Mouse (Mus musculus) thymus, adult 18-20 months (tissue): Measurements from ENCODE around the gene Frrs1.

Experiments
- DNase-seq, 2 experiments: peaks; one replicate each; pipeline ENCODE4 v3.0.0; 2022; ENCODE audit warnings: mixed read lengths in 2 of 2

The Frrs1 gene

DNA sequence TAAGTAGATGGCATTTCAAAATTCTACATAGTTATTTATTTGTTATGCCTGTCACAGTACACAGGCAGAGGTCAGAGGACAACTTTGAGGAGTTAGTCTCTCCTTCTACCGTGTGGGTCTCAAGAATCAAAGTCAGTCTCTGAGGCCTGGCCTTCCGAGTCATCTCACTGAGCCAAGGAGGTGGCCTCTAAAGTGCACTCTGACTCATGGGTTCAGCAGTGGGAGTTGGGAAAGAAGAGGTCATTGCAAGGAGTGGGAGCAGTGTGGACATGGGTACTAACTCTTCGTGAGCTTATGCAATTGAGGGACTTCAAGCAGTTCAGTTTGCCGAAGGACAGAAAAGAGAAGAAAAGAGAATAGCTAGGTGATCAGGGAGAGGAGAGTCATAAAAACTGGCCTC lies 10.3 kb upstream of the Frrs1 start:
- no peak for DNase-seq

DNA sequence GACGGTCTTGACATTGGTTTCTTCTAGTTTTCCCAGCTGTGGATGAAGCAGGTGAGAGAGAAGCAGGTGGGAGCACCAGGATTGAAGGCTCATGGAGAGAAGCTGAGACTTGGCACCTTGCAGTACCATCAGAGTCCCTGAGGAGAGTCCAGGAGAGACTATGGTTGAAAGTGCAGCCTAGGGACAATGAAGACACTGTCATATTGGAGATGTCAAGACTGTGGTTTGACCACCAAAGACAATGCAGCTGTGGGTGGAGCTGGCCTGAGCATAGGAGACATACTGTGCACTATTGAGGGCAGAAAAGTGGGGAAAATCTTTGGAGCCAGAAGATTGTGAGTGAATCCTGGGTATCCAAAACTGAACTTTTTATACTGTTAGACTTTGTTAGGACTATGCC lies 8.9 kb upstream of the Frrs1 start:
- no peak for DNase-seq

DNA sequence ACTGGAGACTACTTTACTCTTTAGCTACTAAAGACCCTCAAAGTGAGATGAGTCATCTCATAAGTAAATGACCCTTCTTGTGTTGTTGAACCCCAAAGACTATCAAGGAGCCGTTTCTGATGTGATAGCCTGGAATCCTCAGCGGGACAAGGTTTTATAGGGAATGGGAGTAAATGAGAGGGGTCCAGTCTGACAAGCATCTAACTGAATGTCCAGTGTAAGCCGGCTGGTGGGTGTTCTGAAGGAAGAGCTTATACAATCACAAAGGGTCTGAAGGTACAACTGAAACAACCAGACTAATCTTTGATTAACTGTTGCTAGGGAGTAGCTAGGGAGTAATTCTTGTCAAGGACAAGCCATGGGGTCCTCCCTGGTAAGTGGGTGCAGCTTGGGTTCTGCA lies 6.8 kb upstream of the Frrs1 start:
- no peak for DNase-seq

DNA sequence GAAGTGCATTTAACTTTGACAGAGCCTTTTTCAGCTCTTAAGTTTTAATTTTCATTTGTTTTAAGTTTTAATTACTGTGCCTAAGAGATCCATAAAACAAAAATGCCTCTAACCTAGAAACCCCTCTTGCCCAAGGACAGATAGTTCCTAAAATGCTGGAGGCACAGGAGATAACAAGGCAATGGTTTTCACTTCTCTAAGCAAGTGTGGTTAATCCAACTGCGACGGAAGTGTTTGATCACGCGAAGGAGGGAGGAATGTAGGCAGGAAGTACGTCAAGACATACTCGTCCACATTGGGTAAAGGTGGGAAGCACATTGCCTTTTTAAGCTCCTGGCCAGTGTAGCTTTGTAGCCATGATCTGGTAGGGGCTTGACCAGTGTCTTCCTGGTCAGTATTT lies 1.7 kb upstream of the Frrs1 start:
- no peak for DNase-seq

DNA sequence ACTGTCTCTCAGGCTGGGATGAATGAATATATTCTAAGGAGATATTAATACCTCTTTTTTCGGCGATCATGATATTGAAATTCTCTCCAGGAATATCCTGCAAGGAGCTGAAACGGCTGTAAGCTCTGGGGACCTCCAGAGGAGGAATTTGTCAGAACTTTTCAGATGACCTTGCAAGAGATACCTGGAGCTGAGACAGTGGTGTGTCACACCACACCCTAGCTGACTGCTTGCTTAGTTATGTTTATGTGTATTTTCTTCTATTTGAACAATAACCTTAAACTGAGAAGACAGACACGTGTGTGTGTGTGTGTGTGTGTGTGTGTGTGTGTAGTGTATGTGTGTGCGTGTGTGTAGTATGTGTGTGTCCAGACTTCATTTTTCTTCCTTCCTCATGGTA lies 488 bp downstream of the Frrs1 start:
- no peak for DNase-seq

DNA sequence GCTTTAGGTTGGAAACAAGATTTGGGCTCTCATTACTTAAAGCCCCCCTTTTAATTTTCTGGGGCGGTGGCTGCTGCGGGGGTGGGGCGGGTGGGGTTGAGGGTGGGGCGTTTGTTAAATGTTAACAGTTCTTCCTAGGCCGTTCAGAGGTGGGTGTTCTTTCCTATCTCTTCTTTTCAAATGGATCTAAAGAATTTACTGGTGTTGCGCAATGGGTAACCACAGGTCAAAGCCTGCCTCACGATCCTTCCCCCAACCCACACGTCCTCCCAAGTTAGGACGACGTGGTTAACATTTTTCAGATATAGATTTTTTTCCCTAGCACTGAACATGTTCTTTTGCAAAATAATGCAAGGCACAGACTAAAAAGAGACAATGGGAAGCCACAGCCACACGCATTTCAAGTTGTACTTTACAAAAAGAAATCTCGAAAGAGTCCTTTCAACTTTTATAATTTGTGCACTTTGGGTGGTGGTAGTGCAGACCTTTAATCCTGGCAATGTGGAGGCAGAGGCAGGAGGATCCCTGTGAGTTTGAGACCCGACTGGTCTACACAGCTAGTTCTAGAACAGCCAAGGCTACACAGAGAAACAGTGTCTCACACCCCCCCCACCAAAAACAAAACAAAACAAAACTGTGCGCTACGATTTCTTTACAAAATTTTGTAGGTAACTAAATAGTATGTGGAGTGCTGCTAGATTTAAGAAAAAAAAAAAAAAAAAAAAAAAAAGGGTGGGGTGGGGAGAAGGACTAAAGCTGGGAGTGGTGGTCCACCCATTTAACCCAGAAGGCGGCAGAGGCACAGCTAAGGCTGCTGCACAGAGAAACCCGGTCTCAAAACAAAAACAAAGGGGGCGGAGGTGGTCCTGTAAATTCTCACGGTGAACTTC lies 1.3 kb downstream of the Frrs1 start:
- no peak for DNase-seq

DNA sequence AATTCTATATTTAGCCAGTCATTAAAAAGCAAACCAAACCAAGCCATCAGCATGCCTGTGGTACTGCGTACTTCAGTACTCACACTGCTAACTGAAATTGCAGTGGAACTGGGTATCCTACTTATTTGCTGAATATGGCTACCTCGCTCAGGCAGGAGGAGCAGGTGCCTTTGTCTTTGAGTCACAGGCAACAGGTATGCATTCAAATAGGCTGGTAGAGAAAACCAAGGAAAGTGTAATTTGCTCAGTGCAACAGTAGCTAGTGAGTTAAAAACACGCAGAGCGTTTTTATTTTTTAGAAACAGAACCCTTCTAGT lies 1.9 kb downstream of the Frrs1 start:
- no peak for DNase-seq

DNA sequence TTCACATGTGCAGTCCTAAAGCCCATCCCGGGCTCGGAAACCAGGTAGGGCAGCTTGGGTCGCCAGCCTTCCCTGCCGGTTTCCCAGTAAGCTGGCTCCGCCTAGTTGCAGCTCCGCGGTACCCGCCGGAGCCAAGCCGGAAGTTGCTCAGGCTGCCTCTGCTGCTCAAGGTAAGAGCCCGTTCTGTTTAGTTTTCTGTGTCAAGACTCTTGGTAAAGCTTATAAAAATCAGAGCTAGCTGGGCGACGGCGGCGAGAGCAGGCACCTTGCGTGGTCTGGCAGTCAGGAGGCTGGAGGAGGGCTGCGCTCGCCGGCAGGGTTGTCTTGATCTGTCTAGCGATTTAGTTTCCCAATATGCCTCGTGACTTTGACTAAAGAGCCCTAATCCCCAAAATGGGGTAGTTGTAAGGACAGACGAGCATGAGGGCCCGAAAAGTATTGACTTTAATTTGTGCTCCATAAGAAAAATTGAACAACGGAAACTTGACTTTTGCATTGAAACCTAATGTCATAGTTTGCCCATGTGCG lies 2.3 kb downstream of the Frrs1 start:
- DNase-seq, result peak; percentile 65

DNA sequence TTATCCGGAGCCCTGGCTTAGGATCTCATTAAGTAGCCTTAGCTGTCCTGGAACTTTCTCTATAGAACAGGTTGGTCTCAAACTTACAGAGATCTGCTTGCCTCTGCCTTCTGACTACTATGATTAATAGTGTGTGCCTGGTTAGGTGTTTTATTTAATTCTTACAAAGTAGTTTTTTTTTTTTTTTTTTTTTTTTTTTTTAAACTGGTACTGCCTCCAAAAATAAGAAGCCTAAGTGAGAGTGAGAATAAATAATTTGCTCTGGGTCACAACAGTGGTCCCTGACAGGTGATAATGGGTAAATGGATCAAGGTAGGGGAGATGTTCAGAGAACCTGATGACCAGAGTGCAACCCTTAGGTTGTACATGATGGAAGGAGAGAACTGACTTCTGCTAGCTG lies 3.4 kb downstream of the Frrs1 start:
- no peak for DNase-seq

DNA sequence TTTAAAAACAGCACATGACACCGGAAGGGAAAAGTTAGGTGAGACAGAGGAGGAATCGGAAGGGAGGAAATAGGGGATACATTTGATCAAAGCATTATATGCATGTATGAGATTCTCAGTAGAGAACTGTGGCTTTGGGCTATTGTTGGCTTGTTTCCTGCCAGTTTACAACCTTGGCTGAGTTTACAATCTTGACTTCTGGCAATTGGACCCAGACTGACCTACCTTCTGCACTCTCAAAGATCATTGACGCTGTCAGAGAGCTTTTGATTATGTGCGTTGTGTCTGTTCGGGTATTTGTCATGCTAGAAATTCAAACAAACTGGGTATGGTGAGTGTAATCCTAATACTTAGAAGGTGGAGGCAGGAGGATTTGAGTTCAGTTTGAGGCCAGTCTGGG lies 5.2 kb downstream of the Frrs1 start:
- no peak for DNase-seq

DNA sequence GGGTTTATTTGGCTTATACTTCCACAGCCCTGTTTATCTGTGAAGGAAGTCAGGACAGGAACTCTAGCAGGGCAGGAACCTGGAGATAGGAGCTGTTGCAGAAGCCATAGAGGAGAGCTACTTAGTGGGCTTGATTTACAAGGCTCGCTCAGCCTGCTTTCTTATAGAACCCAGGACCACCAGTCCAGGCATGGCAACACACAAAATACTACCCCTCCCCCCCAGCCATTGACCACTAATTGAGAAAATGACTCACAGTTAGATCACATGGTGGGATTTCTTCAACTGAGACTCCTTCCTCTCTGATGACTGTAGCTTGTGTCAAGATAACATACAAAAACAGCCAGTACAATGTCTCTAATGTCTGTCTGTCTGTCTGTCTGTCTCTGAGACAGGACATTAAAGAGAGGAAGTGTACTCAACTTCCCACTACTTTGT lies 6.0 kb downstream of the Frrs1 start:
- no peak for DNase-seq

DNA sequence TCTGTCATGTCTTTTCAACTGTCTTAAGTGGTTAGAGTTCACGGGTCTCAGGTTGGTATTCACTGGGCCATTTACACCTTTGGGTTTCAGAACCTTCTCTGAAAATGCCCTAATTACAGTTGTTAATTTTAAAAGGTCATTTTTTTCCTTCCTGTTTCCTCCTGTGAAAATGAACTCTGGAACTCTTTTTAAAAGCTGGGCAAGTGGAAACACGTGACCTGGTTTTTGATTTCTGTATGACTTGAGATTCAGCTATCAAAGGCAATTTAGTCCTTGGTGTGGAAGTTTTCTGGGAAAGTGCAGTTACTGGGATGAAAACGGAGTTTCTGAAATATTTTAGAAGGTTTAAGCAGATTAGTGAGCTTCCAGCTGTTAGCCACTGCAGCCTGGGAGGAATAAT lies 11.1 kb downstream of the Frrs1 start:
- DNase-seq, result no peak

DNA sequence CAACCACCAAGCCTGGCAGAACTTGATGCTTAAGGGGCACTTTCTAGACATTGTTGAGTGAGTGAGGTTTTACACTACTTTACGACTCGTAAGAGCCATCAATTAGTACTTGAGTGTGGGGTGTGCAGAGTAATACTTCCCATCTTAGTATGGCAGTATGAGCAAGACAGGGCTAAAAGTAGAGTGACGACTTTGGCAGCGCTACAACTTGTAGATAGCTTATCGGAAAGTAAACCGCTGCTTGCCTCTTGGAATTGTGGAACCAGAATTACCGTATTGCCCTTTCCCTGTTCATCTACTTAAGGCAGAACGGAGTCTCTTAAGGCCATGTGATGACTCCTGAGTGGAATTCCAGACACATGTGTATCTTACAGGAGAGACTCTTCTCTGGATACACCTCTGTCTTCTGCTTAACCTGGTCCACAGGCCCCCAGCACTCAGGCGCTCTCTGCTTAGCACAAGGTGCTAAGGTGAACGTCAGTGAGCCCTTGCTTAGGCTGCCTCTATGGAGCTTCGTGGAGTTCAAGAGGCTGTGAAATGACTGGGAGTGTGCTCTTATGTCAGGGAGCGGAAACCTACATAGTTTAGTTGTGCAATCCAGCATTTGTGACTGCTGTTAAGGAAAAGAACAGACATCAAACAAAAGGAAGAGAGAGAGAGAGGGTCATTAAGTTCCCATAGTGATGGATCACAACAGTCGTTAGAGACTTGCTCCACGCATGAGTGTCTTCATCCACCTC lies 23.1 kb downstream of the Frrs1 start:
- DNase-seq, result no peak

DNA sequence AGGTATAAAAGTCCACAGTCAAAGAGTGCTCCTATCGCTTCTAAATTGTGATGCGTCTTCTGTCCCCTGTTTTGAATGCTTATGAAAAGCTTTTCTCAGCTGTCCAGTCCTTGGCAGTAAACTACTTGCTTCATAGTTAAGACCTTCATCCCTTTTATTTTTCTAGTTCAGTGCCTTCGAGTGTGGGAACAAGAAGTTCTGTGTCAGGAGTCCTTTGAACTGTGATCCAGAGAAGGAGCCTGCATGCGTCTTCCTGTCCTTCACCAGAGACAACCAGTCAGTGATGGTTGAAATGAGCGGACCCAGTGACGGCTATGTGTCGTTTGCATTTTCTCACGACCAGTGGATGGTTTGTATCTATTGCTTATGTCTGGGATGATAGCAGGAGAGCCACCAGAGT lies 25.7 kb downstream of the Frrs1 start:
- no peak for DNase-seq

DNA sequence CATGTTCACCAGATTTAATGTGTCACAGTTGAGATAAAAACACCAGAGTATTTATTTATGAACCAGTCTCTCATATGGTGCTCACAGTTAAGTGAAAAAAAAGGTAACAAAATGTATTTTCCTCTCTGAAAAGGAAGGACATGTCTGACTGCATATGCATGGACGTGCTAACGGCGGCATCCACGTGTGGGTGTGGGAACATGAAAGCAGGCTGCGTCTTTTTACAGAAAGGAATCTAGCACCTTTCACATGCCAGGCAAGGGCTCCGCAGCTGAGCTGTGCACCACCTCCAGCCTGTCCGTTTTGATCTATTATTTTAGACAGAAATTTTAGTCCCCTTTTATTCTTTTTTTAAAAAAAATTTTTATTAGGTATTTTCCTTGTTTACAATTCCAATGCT lies 30.1 kb downstream of the Frrs1 start:
- no peak for DNase-seq

DNA sequence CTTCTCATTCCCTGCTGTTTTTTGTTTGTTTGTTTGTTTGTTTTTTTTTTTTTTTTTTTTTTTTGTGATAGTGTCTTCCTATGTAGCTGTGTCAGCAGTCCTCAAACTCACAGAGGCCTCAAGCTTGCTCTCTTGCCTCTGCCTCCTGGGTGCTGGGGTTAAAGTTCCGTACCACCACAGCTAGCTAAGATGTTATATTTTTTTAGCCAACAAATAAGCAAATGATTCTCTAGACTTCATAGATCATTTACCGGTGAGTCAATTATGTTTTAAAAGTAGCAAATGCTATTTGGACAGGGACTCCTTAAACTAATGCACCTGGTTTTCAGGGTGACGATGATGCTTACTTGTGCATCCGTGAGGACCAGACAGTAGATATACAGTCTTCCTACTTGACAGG lies 31.3 kb downstream of the Frrs1 start:
- DNase-seq, result no peak

DNA sequence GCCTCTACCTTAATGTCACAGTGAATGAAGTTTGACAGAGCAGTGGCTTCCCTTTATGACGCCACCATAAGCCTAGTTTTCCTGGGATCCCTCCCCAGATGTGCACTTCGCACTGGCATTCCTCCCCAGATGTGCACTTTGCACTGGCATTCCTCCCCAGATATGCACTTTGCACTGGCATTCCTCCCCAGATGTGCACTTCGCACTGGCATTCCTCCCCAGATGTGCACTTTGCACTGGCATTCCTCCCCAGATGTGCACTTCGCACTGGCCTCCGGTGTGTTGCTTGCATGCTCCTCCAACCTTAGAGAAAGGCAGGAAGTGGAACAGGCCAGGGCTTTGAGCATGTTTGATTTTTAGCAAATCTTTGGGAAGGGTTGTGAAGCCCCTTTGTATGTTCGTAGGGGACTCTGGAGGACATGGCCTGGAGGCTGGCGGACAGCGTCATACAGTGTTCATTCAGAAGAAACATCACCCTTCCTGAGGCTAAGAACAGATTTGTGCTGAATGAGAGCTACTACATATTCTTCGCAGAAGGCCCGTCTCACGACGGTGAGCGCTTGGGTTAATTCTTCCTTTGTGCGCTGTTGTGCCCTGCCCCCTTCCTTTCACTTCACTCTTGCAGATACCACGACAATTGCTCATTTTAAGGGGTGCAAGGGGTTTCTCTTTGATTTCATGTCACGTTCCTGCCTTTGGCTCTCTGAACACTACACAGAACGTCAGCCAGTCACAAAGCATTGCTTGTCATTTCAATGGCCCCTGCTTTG lies 32.4 kb downstream of the Frrs1 start:
- DNase-seq, result no peak

DNA sequence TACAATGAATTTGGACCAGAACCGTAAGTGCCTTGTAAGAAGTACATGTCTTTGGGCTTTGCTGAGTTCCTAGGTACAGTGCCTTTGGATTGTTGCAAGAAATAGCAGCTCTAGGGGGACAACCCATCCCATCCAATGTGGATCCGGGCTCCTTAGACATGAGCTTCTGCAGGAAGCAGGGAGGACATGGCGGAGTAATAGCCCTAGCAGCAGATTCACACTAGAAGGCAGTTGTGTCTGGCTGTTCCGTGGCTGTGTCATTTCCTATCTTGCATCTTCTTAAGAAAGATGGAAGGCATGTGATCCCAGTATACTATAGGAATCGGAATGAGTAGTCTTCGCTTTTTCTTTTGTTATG lies 32.9 kb downstream of the Frrs1 start:
- DNase-seq, result no peak

DNA sequence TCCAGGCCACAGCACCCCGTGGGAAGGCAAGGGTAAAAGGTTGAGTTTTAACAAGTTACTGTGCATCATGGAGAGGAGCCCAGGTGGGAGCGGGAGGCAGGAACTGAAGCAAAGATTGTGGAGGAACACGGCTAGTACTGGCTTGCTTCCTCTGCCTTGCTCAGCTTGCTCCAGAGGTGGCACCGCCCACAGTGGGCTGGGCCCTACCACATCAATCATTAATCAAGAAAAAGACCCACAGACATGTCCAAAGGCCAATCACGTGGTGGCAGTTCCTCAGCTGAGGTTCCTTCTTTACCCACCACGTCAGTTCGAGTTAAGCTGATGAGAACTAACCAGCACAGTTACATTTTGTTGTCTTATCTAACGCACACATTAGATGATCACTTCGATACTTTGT lies 33.6 kb downstream of the Frrs1 start:
- DNase-seq, result no peak

DNA sequence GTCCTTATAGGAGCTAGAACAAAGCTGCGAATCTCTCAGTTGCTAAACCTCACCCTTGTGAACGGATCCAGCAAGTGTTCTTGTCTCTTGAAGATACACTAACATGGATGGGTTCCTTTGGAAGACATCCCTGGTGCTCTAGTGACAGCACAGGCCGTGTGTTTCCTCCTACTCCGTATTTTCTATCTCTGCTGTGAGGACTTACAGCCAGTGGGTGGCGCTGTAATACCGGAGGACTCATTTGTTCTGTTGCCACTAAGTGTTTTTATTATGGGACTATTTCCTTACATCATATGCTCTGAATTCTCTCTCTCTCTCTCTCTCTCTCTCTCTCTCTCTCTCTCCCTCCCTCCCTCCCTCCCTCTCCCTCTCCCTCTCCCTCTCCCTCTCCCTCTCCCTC lies 44.9 kb downstream of the Frrs1 start:
- DNase-seq, result no peak

DNA sequence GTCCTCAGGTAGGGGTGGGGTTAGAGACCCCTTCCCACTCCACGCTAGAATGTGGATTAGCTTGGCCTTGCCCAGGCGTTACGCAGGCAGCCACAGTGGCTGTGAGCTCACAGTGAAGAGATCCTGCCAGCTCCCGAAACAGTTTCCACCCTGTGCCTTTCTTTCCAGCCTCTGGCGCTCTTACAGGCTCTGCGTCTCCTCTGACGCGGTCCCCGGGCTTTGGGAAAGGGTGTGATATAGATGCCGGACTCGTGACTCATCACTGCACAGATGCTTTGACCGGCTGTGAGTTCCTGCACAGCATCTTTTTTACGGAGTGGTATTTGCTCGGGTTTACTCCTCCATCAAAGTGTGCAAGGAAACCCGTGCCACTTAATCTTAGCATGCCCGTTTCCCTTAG lies 46.6 kb downstream of the Frrs1 start:
- DNase-seq, result no peak

DNA sequence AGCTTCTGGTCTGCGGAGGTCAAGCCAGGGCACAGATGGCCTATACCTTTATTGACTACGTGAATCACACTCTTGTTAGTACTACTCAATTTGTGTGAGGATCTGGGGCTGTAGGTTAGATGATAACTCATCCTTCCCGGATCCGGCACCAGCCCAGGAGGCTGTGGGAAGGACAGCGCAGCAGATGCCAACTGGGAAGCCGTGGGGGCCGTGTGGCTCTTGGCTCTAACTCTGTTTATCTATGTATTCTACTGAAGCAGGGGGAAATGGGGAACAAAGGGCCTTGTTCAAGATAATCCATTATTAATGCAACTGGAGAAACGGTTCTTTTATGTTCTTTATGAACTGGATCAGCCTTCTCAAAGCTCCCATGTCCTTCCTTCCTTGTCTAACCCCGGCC lies 47.3 kb downstream of the Frrs1 start:
- no peak for DNase-seq

DNA sequence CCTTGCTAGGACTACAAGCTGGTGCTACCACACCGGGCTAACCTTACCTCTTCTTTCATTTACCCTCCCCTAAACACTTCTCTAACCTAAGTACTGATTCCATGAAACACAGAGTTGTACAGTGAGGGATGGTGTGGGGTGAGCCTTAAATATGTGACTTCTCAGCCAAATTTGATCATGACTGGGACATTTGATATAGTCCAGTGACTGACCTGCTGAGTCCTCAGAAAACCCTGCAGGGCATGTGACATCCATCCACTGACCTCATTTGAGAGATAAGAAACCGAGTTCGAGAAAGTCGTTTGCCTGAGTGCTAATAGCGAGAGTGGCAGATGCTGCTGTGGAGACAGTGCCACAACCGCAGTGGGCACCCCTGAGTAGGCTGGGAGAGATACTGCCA lies 55.1 kb downstream of the Frrs1 start:
- DNase-seq, result no peak

DNA sequence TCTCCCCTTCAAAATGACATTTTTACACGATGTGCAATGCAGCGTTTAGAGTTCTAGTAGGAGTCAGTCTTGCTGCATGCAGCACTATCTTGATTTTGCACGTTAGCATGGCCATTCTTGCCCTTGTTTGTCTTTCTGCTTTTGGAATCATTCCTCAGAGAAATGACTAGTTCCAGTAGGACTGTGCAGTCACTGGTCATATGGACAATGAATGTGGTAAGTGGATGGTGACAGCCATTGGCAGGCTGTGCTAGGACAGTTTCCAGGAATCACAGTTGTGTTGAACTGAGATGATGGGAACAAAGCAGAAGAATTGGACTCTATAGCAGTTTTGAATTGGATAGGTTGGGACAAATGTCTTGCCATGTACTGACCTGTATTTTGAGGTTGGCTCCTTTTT lies 55.7 kb downstream of the Frrs1 start:
- DNase-seq, result no peak
